In the genomic region with DNA sequence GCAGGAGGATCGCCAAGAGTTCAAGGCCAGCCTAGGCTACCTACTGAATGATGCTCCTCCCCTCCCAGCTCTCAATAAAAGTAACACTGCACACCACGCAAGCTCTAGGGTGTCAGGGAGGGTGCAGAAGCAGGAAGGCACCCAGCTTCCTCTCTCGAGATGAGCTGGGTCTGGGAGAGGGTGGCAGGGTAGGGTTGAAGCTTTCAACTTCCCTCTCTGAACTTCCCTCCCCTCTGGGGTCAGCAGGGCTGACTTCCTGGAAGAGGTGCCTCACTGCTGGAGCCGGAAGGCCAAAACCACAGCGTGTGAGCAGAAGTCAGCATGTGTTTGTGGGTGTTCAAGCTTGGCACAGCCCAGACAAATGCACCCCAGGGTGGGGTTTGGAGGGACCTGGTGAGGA, we compare ENCODE assay signal across 10 mouse cellular contexts. TPM values are rescaled to one million over a fixed set of nuclear protein-coding genes. Genes with fewer than 3 reads are reported as not detected.
A peak's percentile ranks its signal among the peaks of the same experiment; 100 is the strongest.
DNase-seq lines count a peak whose midpoint lies in the region; ATAC-seq lines count a peak whose summit lies in the region.
"Had no signal": no experiment of that assay in that cellular context is flagged by ENCODE, and none has a peak within 500 bp of the region (broad histone marks: within the 10 kb centered on the region; RNA-seq: fewer than 3 reads in every experiment).

No protein-coding gene starts in this region.

- H3K4me3 ChIP-seq in forebrain, embryonic 10.5 days, result no peak overlapping the region
- no peak overlapping the region for H3K4me3 ChIP-seq in forebrain, embryonic 13.5 days

- H3K36me3 ChIP-seq in forebrain, embryonic 10.5 days (replicated peaks), result peaks cover 72% of the 10 kb centered on the region
- H3K36me3 ChIP-seq in forebrain, embryonic 13.5 days (ENCODE audit: poor library complexity, severe bottlenecking), result peaks cover 73% of the 10 kb centered on the region

- DNase-seq in forebrain, embryonic 10.5 days (ENCODE audit: extremely low spot score, low spot score), result no peak
- peak; percentile 55 to 65 for DNase-seq in right cerebral cortex, postnatal 10 days (ENCODE audit: low spot score in 2 of 2)
- no peak for DNase-seq in right cerebral cortex, adult 2 months (ENCODE audit: low spot score in 2 of 2)
- DNase-seq in thymus, postnatal 36 days, result peak; percentile 66 to 79
- no peak for DNase-seq in gastrocnemius, postnatal 25 days
- no peak for DNase-seq in neural tube, embryonic 10.5 days (ENCODE audit: extremely low spot score, low spot score)

- no peak overlapping the region for H3K9ac ChIP-seq in forebrain, embryonic 13.5 days

- no peaks in the 10 kb centered on the region for H3K9me3 ChIP-seq in forebrain, embryonic 10.5 days
- H3K9me3 ChIP-seq in forebrain, embryonic 13.5 days (replicated peaks), result no peaks in the 10 kb centered on the region

- no peak overlapping the region for H3K4me2 ChIP-seq in forebrain, embryonic 13.5 days

- ATAC-seq in forebrain, embryonic 13.5 days, result no peak
- peak; percentile 78 for ATAC-seq in megakaryocyte, adult 5-6 weeks (ENCODE audit: poor library complexity, severe bottlenecking)

- peaks cover 1% of the 10 kb centered on the region; the same call in 1 of the 2 replicates for H3K27me3 ChIP-seq in forebrain, embryonic 10.5 days (ENCODE audit: poor library complexity, severe bottlenecking)
- H3K27me3 ChIP-seq in forebrain, embryonic 13.5 days, result no peaks in the 10 kb centered on the region

- H3K4me1 ChIP-seq in forebrain, embryonic 10.5 days, result peaks cover 60% of the 10 kb centered on the region
- H3K4me1 ChIP-seq in forebrain, embryonic 13.5 days, result peaks cover 30% of the 10 kb centered on the region

- WGBS in forebrain, embryonic 10.5 days, result 78% methylated on average over 5 of the region's 5 CpGs
- 85% methylated on average over 5 of the region's 5 CpGs for WGBS in forebrain, embryonic 13.5 days

- H3K27ac ChIP-seq in forebrain, embryonic 10.5 days, result 0 out of 2 replicates have a peak overlapping the region, but pooled peaks have one; percentile 68
- H3K27ac ChIP-seq in forebrain, embryonic 13.5 days, result no peak overlapping the region

RNA-seq across cellular contexts. Expression of gene Lfng, which starts 10.6 kb away (rescaled TPM):
- polyA plus RNA-seq in forebrain, embryonic 10.5 days (2016; fragmentation: Nextera tagmentation; extraction: Ambion mirVana), result 33.1 and 33.3 TPM in 2 replicates
- polyA plus RNA-seq in forebrain, embryonic 13.5 days (2015; fragmentation: Nextera tagmentation; extraction: Ambion mirVana), result 28.8 and 31.8 TPM in 2 replicates
- total RNA-seq in megakaryocyte, adult 5-6 weeks (2015), result 21.3 and 23.2 TPM in 2 replicates
- 48.0 and 54.2 TPM in 2 replicates for total RNA-seq in megakaryocyte, adult 5-6 weeks (2017)
- total RNA-seq in gastrocnemius, postnatal 25 days (2021), result 1 to 10 TPM; 2.7 to 5.5 TPM

RNA-seq across cellular contexts. Expression of gene Ttyh3, which starts 31.1 kb away (rescaled TPM):
- 31.6 and 35.7 TPM in 2 replicates for polyA plus RNA-seq in forebrain, embryonic 10.5 days (2016; fragmentation: Nextera tagmentation; extraction: Ambion mirVana)
- 59.3 and 63.4 TPM in 2 replicates for polyA plus RNA-seq in forebrain, embryonic 13.5 days (2015; fragmentation: Nextera tagmentation; extraction: Ambion mirVana)
- 42.4 and 46.0 TPM in 2 replicates for total RNA-seq in megakaryocyte, adult 5-6 weeks (2015)
- 8.0 and 11.6 TPM in 2 replicates for total RNA-seq in megakaryocyte, adult 5-6 weeks (2017)
- 1 to 10 TPM; 6.1 to 7.8 TPM for total RNA-seq in gastrocnemius, postnatal 25 days (2021)

RNA-seq across cellular contexts. Expression of gene Grifin, which starts 52.8 kb away (rescaled TPM):
- polyA plus RNA-seq in forebrain, embryonic 10.5 days (2016; fragmentation: Nextera tagmentation; extraction: Ambion mirVana), result not detected in 2 replicates
- 0.49 TPM in 1 of 2 replicates, not detected in the other for polyA plus RNA-seq in forebrain, embryonic 13.5 days (2015; fragmentation: Nextera tagmentation; extraction: Ambion mirVana)
- not detected in 2 replicates for total RNA-seq in megakaryocyte, adult 5-6 weeks (2015)
- not detected in 2 replicates for total RNA-seq in megakaryocyte, adult 5-6 weeks (2017)
- not detected for total RNA-seq in gastrocnemius, postnatal 25 days (2021)
- polyA plus RNA-seq: embryonic facial prominence, embryonic 14.5 days; large intestine, adult 2 months had no signal

Comparison
In these comparisons a context has a peak if more than half of its experiments do, and no peak if none do; other contexts are left out.
1. DNase-seq: peak in right cerebral cortex, postnatal 10 days (2 of 2) and thymus, postnatal 36 days (2 of 2); none in forebrain, embryonic 10.5 days (single experiment), right cerebral cortex, adult 2 months (0 of 2), gastrocnemius, postnatal 25 days (single experiment) and neural tube, embryonic 10.5 days (single experiment).